Mouse (Mus musculus) hindbrain, embryonic 11.5 days (tissue): ENCODE measurements around the gene 1700029J07Rik. TPM values are rescaled to one million over a fixed set of nuclear protein-coding genes. Genes with fewer than 3 reads are reported as not detected.

ENCODE experiments used
- ATAC-seq: fragments of 200-750 bp; cut with Nextera tagmentation; 2 replicates; pipeline ENCODE4 v1.8.0; 2017; ENCODE audit warnings: mild to moderate bottlenecking, moderate TSS enrichment, moderate library complexity; ENCODE audit not compliant: low FRiP score
- DNase-seq: peaks from one replicate; pipeline ENCODE4 v3.0.0-alpha.2; 2015; ENCODE audit warnings: low spot score
- H3K27ac ChIP-seq: fragments of 300-500 bp; sonication (generic); 2 replicates; pipeline ENCODE4 v1.5.1; 2014; ENCODE audit warnings: mild to moderate bottlenecking, low read depth, low read length
- H3K27me3 ChIP-seq: fragments of 300-500 bp; sonication (generic); 2 replicates; pipeline ENCODE4 v1.6.1; 2014; ENCODE audit warnings: mild to moderate bottlenecking, low read length, moderate library complexity, mixed read lengths; ENCODE audit not compliant: control insufficient read depth, insufficient read depth
- H3K36me3 ChIP-seq: fragments of 300-500 bp; sonication (generic); 2 replicates; pipeline ENCODE4 v1.6.1; 2014; ENCODE audit warnings: mild to moderate bottlenecking, low read length, moderate library complexity, mixed read lengths; ENCODE audit not compliant: control insufficient read depth, insufficient read depth
- H3K4me1 ChIP-seq: fragments of 300-500 bp; sonication (generic); replicated peaks from 2 replicates; pipeline ENCODE4 v1.6.1; 2014; ENCODE audit warnings: low read length, mixed read lengths; ENCODE audit not compliant: control insufficient read depth, insufficient read depth
- H3K4me2 ChIP-seq: fragments of 300-500 bp; sonication (generic); replicated peaks from 2 replicates; pipeline ENCODE4 v1.6.1; 2014; ENCODE audit warnings: mild to moderate bottlenecking, low read depth, low read length
- H3K4me3 ChIP-seq: fragments of 300-500 bp; sonication (generic); 2 replicates; pipeline ENCODE4 v1.5.1; 2014; ENCODE audit warnings: low read depth, low read length
- H3K9ac ChIP-seq: fragments of 300-500 bp; sonication (generic); 2 replicates; pipeline ENCODE4 v1.6.1; 2014; ENCODE audit warnings: low read depth, low read length
- H3K9me3 ChIP-seq: fragments of 300-500 bp; sonication (generic); 2 replicates; pipeline ENCODE4 v1.6.1; 2016; ENCODE audit warnings: low read length; ENCODE audit not compliant: control insufficient read depth
- WGBS: fragments of 180-500 bp; shearing (Covaris S2); extraction: QIAGEN DNeasy Blood & Tissue Kit; methylation state at CpG from one replicate; pipeline ENCODE4 v1.1.7; 2014; 5-methylcytosine and 5-hydroxymethylcytosine counted together
- polyA plus RNA-seq: library from polyadenylated mRNA; unstranded; fragments of >200 nt; fragmentation: Nextera tagmentation; extraction: Ambion mirVana; gene quantifications from 2 replicates; pipeline ENCODE4 v1.2.1, GENCODE M21; 2014

Gene 1700029J07Rik
- 3.9 and 4.2 TPM in 2 replicates for polyA plus RNA-seq

DNA sequence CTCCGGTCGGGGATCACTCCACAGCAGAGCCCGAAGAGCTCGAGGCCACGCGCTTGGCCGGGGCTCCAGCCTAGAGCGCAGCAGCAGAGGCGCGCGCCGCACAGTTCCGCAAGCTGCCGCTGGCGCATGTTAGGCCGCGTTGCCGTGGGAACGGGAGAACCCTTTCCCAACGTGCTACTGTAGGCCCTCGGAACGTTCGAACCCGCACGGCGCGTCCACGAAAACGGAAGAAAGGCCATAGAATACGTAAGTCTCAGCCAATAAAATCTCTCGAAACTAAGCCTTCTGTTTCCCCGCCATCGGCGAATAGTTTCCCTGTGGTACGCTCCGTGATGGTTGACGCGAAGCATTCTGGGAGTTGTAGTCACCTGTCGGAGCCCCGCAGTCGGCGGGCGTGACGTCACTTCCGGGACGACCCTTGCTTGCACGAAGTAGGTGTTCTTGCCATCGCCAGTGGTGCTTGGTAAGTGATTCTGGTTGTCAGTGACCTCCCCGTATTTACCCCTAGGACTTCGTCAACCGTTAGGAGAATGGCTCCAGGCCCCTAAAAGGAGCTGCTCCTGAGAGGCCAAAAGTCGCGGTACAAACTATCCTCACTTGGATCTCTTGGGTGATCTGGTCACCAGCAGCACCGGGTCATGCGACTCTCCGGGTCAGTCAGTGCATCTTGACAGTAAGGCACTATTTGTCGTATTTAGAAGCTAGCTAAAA is at the start of gene 1700029J07Rik, which contains the start of gene Ufsp2:
Gene 1700029J07Rik (minus strand): TSS at position 127 of the 711 bp plus-strand sequence.
Gene Ufsp2 (plus strand): TSS at position 403 of the 711 bp plus-strand sequence.
- Histone ChIP-seq H3K4me1 (0 out of 2 replicates have a peak, but pooled peaks cover 2% of the 10 kb centered on the region), H3K9ac (peak within 1 kb of the TSS; percentile 42), H3K27me3 (no peaks in the 10 kb centered on the region), H3K27ac (peak within 1 kb of the TSS; percentile 74), H3K36me3 (no peaks in the 10 kb centered on the region), H3K4me3 (peak within 1 kb of the TSS; percentile 56), H3K9me3 (peaks cover 4% of the 10 kb centered on the region; the same call in 1 of the 2 replicates), H3K4me2 (peak within 1 kb of the TSS; percentile 42)
- DNase-seq (peak; percentile 99), ATAC-seq (peak; percentile 98)
- WGBS = 1% methylated on average over 57 of the region's 57 CpGs

DNA sequence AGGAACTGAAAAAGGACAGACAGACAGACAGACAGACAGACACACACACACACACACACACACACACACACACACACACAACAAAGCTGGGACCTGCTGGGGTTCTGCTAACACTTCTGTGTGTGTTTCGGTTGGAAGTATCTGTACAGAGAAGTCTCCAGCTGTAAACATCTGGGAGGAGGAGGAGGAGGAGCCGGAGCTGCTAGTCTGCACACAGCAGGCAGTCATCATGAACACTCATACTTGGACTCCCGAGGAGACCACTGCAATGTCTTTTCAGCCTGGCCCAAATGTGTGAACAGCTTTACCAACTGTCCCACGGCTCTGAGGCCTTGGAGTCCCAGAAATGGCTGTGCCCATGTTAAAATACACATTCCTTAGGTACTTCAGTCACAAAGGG is 49.3 kb upstream of the 1700029J07Rik start:
- Histone ChIP-seq H3K9me3 (no peaks in the 10 kb centered on the region), H3K4me2 (no peak overlapping the region), H3K27ac (no peak overlapping the region), H3K4me3 (no peak overlapping the region), H3K27me3 (no peaks in the 10 kb centered on the region), H3K36me3 (no peaks in the 10 kb centered on the region), H3K9ac (no peak overlapping the region), H3K4me1 (no peaks in the 10 kb centered on the region)
- ATAC-seq (no peak), DNase-seq (no peak)
- WGBS = 56% methylated on average over 4 of the region's 4 CpGs

DNA sequence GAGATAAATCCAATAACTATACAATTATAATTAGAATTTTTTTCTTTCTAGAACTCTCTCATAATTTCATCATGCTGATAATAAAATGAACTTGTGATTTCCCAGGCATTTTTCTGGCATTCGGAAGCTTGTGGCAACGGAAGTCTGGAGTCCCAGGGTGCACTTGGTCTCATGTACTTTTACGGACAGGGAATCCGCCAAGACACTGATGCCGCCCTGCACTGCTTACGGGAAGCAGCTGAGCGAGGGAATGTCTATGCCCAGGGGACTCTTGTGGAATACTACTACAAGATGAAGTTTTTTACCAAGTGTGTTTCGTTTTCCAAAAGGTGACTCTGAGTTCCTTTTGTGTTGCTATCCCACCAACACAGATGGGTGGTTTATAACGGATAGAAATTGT is 47.7 kb upstream of the 1700029J07Rik start:
- H3K9me3 ChIP-seq = no peaks in the 10 kb centered on the region
- H3K4me3 ChIP-seq = no peak overlapping the region
- no peak overlapping the region for H3K27ac ChIP-seq
- H3K27me3 ChIP-seq = no peaks in the 10 kb centered on the region
- H3K4me1 ChIP-seq = no peaks in the 10 kb centered on the region
- H3K36me3 ChIP-seq = no peaks in the 10 kb centered on the region
- 94% methylated on average over 9 of the region's 9 CpGs for WGBS
- H3K9ac ChIP-seq = no peak overlapping the region
- ATAC-seq = no peak
- no peak overlapping the region for H3K4me2 ChIP-seq
- no peak for DNase-seq

DNA sequence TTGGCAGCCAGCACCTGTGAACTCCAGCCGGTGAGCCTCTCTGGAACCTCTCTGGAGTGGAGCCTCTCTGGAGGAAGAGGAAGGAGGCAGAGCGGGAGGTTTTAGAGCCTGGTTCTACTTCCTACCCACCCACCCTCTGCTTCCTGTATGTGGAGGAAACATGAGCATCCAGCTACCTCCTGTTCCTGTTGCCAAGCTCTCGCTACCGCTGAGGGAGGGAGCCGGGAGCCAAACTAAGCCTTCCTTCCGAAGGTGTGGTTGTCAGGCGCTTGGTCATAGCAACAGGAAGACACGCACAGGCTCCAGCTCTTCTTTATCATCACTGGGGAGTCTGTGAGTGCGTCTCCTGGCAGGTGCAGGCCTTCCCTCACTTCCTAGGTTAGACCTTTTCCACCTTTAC is 47.2 kb upstream of the 1700029J07Rik start:
- 91% methylated on average over 9 of the region's 9 CpGs for WGBS
- H3K4me1 ChIP-seq = no peaks in the 10 kb centered on the region
- no peaks in the 10 kb centered on the region for H3K27me3 ChIP-seq
- no peak overlapping the region for H3K4me2 ChIP-seq
- no peak overlapping the region for H3K27ac ChIP-seq
- no peak overlapping the region for H3K9ac ChIP-seq
- ATAC-seq (no peak), DNase-seq (no peak)
- no peaks in the 10 kb centered on the region for H3K36me3 ChIP-seq
- no peak overlapping the region for H3K4me3 ChIP-seq
- H3K9me3 ChIP-seq = no peaks in the 10 kb centered on the region

DNA sequence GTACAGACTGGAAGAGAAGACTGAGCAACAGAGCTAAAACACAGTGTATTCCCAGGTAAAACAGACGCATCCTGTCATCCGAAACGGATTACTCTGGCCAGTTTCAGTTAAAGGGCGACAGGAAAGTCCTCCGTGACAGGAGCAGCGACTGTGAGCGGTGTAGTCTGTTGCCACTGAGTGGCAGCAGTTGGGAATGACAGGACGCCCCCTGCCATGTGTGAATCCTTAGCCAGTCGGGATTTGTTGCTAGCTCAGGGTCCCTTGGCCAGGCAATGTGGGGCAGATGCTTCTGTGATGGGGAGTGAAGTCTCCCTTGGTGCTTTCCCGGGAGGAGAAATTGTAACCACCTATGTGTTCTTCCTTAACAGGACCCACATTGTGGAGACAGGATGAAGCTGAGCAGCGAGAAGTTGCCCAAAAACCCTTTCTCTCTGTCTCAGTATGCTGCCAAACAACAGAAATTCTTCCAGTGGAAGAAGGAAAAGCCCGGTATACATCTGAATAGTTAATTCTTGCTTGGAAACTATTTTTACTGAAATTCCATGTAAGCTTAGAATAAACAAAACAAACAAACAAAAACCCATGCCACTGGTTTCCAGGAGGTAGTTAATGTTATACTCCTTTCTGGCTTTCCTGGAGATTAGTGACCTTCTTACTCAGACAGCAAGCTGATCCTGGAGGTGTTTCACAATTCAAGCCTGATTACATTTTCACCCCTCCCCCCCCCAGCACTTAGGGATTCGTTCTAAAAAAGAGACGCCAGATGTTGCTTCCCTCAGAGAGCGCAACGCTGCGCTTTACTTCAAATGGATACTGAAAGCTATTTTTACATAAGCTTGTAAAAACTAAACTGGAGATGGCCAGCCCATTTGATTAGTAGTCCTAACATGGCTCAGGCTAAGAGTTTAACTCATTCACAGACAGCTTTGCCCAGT is 36.0 kb upstream of the 1700029J07Rik start:
- H3K9me3 ChIP-seq = no peaks in the 10 kb centered on the region
- H3K4me1 ChIP-seq = no peaks in the 10 kb centered on the region
- no peak overlapping the region for H3K4me3 ChIP-seq
- H3K27ac ChIP-seq = no peak overlapping the region
- H3K27me3 ChIP-seq = no peaks in the 10 kb centered on the region
- ATAC-seq = peak; percentile 47; the same call in 1 of the 2 replicates
- DNase-seq = peak; percentile 36
- no peak overlapping the region for H3K9ac ChIP-seq
- WGBS = 19% methylated on average over 17 of the region's 17 CpGs
- no peak overlapping the region for H3K4me2 ChIP-seq
- no peaks in the 10 kb centered on the region for H3K36me3 ChIP-seq

DNA sequence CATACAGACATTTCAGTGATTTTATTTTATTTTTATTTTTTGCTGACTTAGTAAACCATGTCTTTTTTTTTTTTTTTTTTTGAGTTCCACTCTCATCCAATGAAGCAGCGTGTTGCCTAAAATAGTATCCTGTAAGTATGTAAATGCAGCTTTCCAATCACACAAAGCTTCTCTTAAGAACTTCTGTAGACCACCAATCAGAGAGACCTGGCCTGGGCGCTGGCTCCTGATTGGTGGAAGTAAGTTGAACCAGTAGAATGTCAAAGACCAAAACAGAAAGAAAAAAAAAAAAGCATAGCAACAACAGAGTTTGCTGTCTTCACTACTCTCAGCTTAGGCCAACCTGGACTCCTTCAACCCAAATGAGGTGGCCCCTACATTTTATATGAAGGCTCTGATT is 35.3 kb upstream of the 1700029J07Rik start:
- Histone ChIP-seq H3K4me1 (no peaks in the 10 kb centered on the region), H3K9ac (no peak overlapping the region), H3K4me3 (no peak overlapping the region), H3K4me2 (no peak overlapping the region), H3K9me3 (no peaks in the 10 kb centered on the region), H3K36me3 (no peaks in the 10 kb centered on the region), H3K27me3 (no peaks in the 10 kb centered on the region), H3K27ac (no peak overlapping the region)
- WGBS = 42% methylated on average over 2 of the region's 2 CpGs
- DNase-seq = no peak
- no peak for ATAC-seq

DNA sequence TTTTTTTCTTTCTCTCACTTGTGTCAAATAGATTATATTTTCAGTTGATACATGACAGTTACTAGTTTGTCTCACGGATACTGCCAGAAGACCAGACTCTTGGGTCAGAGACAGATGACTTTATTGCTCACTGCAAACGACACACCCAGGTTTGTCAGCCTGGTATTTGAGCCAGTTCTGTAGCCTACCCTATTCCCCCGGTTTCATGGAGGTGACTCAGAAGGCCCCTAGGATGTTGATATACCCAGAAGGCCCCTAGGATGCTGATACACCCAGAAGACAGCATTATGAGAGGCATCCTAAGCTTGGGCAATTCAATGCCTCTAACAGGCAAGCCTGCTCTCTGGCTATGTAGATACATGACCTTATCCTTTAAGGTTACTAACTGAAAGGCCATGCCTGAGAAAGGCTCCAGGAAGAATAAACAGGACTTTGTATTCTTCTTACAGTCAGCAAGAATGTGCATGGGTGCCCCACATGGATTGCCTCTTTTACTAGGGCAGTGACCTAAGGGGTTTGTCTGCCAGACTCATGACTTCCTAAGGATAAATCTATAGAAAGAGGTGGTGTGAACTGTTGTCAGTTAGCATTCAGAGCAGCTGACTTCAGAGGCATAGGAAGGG is 32.1 kb upstream of the 1700029J07Rik start:
- H3K9ac ChIP-seq = no peak overlapping the region
- WGBS = 85% methylated on average over 3 of the region's 3 CpGs
- H3K4me1 ChIP-seq = no peaks in the 10 kb centered on the region
- no peak for DNase-seq
- no peaks in the 10 kb centered on the region for H3K27me3 ChIP-seq
- H3K27ac ChIP-seq = no peak overlapping the region
- no peaks in the 10 kb centered on the region for H3K36me3 ChIP-seq
- no peak for ATAC-seq
- no peaks in the 10 kb centered on the region for H3K9me3 ChIP-seq
- no peak overlapping the region for H3K4me2 ChIP-seq
- no peak overlapping the region for H3K4me3 ChIP-seq

DNA sequence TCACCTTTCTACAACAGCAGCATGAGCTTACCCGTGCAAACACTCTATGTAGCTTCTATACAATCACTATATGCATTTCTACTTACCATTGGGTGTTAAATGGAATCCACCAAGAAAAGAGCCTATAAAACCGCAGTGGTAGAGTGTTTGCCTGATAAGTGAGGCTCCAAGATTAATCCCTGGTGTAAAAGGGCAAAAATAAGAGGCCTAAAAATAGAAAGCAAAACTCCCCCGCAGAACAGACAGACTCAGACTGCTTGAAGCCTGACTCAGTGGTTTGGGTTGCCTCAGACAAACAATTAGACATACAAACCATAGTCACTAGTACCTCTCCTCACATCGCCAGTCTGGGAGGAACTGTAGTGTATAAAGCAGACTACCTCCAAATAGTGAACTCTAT is 30.5 kb upstream of the 1700029J07Rik start, which contains the start of gene Ankrd37:
Gene Ankrd37 (minus strand): TSS at position 112 of the 400 bp plus-strand sequence.
- no peaks in the 10 kb centered on the region for H3K9me3 ChIP-seq
- H3K36me3 ChIP-seq = no peaks in the 10 kb centered on the region
- no peak within 1 kb of the TSS for H3K4me3 ChIP-seq
- DNase-seq (no peak), ATAC-seq (no peak)
- 74% methylated on average over 4 of the region's 4 CpGs for WGBS
- no peak within 1 kb of the TSS for H3K27ac ChIP-seq
- H3K27me3 ChIP-seq = no peaks in the 10 kb centered on the region
- H3K4me2 ChIP-seq = no peak within 1 kb of the TSS
- H3K4me1 ChIP-seq = no peaks in the 10 kb centered on the region
- no peak within 1 kb of the TSS for H3K9ac ChIP-seq
